Mouse (Mus musculus) adipose tissue, adult 10 weeks (tissue): ENCODE measurements around the gene Plxnc1. TPM values are rescaled to one million over a fixed set of nuclear protein-coding genes. Genes with fewer than 3 reads are reported as not detected.

Experiments used
- polyA plus RNA-seq: library from polyadenylated mRNA; stranded (reverse); fragments of 350-450 nt; fragmentation: Illumina TruSeq; extraction: RNeasy Lipid Tissue Mini Kit (QIAGEN cat#74804); gene quantifications from one replicate; pipeline ENCODE4 v1.2.3, GENCODE M21; 2014; ENCODE audit warnings: low read depth, low replicate concordance

Gene Plxnc1
- polyA plus RNA-seq: 1.6 TPM

GRCm38 (mm10) chr10:94944691-94945205, at the start of gene Plxnc1:
Gene Plxnc1, minus strand, starts transcription at chr10:94944835.

